Mouse (Mus musculus) G1E (cell line): ENCODE data around the gene Zdhhc4. TPM values are rescaled to one million over a fixed set of nuclear protein-coding genes. Genes with fewer than 3 reads are reported as not detected.
A peak's percentile ranks its signal among the peaks of the same experiment; 100 is the strongest.

Experiments
- ATAC-seq: 2 replicates; pipeline ENCODE4 v1.8.0; 2016; ENCODE audit warnings: mild to moderate bottlenecking; ENCODE audit not compliant: insufficient number of reproducible peaks, poor library complexity, low FRiP score, severe bottlenecking; ENCODE audit errors: extremely low read depth
- DNase-seq: peaks from one replicate; pipeline ENCODE4 v3.0.0; 2012; ENCODE audit warnings: low spot score
- H3K27me3 ChIP-seq: 2 replicates; pipeline ENCODE4 v1.6.1; 2012; ENCODE audit warnings: mild to moderate bottlenecking, low read length, inconsistent platforms; ENCODE audit not compliant: insufficient read depth
- H3K36me3 ChIP-seq: replicated peaks from 2 replicates; pipeline ENCODE3; 2012; ENCODE audit warnings: mild to moderate bottlenecking, inconsistent platforms
- H3K4me1 ChIP-seq: 2 replicates; pipeline ENCODE4 v1.6.1; 2012; ENCODE audit warnings: low read depth, low read length, inconsistent platforms, mixed read lengths; ENCODE audit not compliant: insufficient read depth
- H3K4me3 ChIP-seq: 2 replicates; pipeline ENCODE4 v1.5.1; 2012; ENCODE audit warnings: low read depth, mild to moderate bottlenecking, inconsistent platforms, low read length, moderate library complexity, mixed read lengths
- H3K9me3 ChIP-seq: replicated peaks from 2 replicates; pipeline ENCODE4 v1.6.1; 2012; ENCODE audit warnings: inconsistent platforms
- CTCF ChIP-seq: IDR thresholded peaks from 2 replicates; pipeline ENCODE4 v1.5.1; 2012; ENCODE audit warnings: low read depth, low read length, inconsistent platforms, mixed read lengths
- GATA1 ChIP-seq: IDR thresholded peaks from 2 replicates; pipeline ENCODE4 v1.6.1; 2012; ENCODE audit warnings: borderline replicate concordance, low read length, inconsistent platforms, mixed read lengths
- GATA2 ChIP-seq: IDR thresholded peaks from 2 replicates; pipeline ENCODE4 v1.6.1; 2012; ENCODE audit warnings: low read depth, low read length, inconsistent platforms, borderline replicate concordance
- POLR2AphosphoS5 ChIP-seq: IDR thresholded peaks from 2 replicates; pipeline ENCODE4 v1.6.1; 2012; ENCODE audit warnings: low read depth, low read length, inconsistent platforms; ENCODE audit not compliant: insufficient replicate concordance
- TAL1 ChIP-seq: conservative IDR thresholded peaks from 2 replicates; pipeline ENCODE4 v1.6.1; 2012; ENCODE audit warnings: low read depth, low read length, inconsistent platforms, mixed read lengths
- polyA plus RNA-seq: library from polyadenylated mRNA; stranded (reverse); fragments of >175 nt; gene quantifications from 2 replicates; pipeline ENCODE4 v1.2.3, GENCODE M21; 2012
- total RNA-seq, 2 experiments: library from RNA; stranded (forward) in 1 of 2; stranded (reverse) in 1 of 2; fragments of 200-1000 nt in 1 of 2; fragments of >200 nt in 1 of 2; fragmentation: Nextera tagmentation in 1 of 2; gene quantifications; 2 replicates each; pipeline ENCODE4 v1.2.3; 2014 to 2017

The Zdhhc4 gene
- total RNA-seq (2014; fragmentation: Nextera tagmentation) (53.5 and 75.9 TPM in 2 replicates), total RNA-seq (2017) (45.6 and 45.8 TPM in 2 replicates), polyA plus RNA-seq (47.5 and 68.7 TPM in 2 replicates)

DNA sequence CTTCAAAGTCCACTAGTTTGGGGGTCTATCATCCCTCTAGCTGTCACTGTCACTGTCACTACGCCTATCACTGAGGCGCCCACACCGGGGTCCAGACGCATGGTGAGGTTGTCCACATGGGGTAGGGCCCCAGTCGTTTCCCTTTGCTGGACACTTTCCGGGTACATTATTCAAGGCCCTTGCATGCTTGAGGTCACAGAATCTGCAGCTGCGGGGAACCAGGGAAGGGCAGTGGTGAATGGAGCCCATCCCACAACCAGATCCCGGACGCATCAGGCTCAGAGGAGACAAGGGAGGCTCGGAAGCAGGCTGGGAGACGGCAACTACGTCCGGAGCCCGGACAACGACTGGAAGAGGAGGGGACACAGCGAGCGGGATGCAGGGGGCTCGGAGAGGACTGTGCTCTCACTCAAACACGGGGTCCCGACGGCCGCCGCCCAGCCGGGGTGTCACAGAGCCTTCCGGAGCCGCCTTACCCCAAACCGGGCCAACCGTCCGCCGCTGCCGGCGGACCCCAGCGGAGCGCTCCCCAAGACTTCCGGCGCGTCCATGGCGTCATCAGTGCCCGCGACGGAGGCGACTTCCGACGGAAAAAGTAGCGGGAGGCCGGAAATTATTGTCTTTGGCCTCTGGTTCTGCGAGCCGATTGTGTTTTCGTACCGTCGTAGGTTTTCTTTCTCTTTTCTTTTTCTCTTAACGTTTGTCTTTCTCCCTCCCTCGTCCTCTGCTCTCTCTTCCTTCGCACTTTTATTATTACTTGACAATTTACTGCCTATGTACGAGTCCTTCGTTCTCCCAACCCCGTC is at the start of gene Zdhhc4:
Gene Zdhhc4, minus strand, starts transcription at position 567 of the 806 bp plus-strand sequence.
- Histone ChIP-seq H3K27me3 (no peaks in the 10 kb centered on the region), H3K4me1 (peaks cover 24% of the 10 kb centered on the region), H3K9me3 (no peaks in the 10 kb centered on the region), H3K4me3 (peak within 1 kb of the TSS; percentile 92), H3K36me3 (peaks cover 51% of the 10 kb centered on the region)
- no peak for TF ChIP-seq POLR2AphosphoS5
- no peak for TF ChIP-seq GATA1
- no peak for TF ChIP-seq GATA2
- TF ChIP-seq CTCF = no peak
- TF ChIP-seq TAL1 = no peak
- DNase-seq = peak; percentile 87
- peak; percentile 65 for ATAC-seq

DNA sequence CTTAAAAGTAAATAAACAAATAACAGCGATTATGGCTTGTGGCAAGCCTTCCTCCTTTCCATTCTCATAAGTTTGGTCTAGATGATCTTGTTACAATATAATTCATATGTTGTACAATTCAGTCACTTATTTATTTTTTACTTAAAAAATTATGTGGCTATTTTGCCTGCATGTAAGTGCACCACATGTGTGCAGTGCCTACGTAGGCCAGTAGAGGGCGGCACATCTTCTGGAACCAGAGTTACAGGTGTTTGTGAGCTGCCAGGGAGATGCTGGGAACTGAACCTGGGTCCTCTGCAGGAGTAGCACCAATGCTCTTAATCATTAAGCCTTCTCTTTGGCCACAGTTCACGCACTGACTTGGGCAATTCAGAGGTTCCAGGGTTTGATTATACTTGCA is 47.1 kb upstream of the Zdhhc4 start:
- H3K4me3 ChIP-seq = no peak overlapping the region
- TF ChIP-seq CTCF (0 out of 2 replicates have a peak, but pooled peaks have one; percentile 18), GATA1 (no peak), GATA2 (no peak), TAL1 (no peak), POLR2AphosphoS5 (no peak)
- H3K27me3 ChIP-seq = peaks cover 25% of the 10 kb centered on the region; the same call in 1 of the 2 replicates
- no peaks in the 10 kb centered on the region for H3K36me3 ChIP-seq
- DNase-seq (no peak), ATAC-seq (no peak)
- H3K4me1 ChIP-seq = peaks cover 10% of the 10 kb centered on the region; the same call in 1 of the 2 replicates
- H3K9me3 ChIP-seq = peaks cover 3% of the 10 kb centered on the region

DNA sequence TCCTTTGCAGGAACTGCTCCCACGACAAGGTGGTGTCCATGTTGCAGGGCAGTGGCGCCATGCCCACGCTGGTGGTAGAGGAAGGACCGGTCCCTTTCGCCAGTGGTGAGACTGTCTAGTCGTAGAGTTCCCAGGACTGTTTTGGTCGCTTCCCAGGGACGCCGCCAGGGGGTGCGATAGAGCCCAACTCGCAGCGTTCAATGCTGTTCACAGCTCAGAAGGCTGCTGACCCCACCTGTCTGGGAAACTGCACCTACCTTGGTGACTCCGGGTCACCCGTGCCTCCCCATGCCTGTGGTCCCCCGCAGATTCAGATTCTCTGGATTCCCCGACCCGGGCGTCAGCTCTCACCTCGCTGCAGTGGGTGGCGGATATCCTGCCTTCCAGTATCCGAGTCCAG is 46.2 kb upstream of the Zdhhc4 start:
- Histone ChIP-seq H3K9me3 (peaks cover 3% of the 10 kb centered on the region), H3K36me3 (no peaks in the 10 kb centered on the region), H3K4me3 (no peak overlapping the region), H3K27me3 (peaks cover 27% of the 10 kb centered on the region; the same call in 1 of the 2 replicates), H3K4me1 (peaks cover 6% of the 10 kb centered on the region; the same call in 1 of the 2 replicates)
- ATAC-seq (no peak; the same call in 1 of the 2 replicates), DNase-seq (peak; percentile 38)
- TF ChIP-seq POLR2AphosphoS5 = no peak
- peak; percentile 82 for TF ChIP-seq CTCF

DNA sequence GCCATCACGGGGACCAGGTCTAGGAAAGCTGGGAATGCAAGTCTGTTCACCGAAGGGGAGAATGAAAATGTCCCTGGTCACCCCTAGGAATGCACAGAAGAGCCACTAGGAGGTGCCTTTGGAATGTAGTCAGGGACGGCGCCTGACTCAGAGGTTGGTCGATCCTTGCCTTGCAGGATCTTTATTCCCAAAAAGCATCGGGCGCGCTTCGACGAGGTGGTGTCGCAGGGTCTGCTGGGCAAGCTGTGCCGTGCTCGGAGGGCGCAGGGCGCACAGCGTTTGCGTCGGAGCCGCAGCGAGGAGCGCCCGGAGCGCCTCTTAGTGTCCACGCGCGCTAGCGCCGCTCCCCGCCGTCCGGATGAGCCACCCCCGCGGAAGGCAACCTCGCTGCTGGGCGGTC is 43.8 kb upstream of the Zdhhc4 start:
- Histone ChIP-seq H3K4me1 (peaks cover 9% of the 10 kb centered on the region; the same call in 1 of the 2 replicates), H3K9me3 (peaks cover 3% of the 10 kb centered on the region), H3K4me3 (no peak overlapping the region), H3K27me3 (peaks cover 29% of the 10 kb centered on the region; the same call in 1 of the 2 replicates), H3K36me3 (no peaks in the 10 kb centered on the region)
- DNase-seq (no peak), ATAC-seq (no peak)
- TF ChIP-seq TAL1 (no peak), CTCF (no peak), POLR2AphosphoS5 (no peak), GATA2 (no peak), GATA1 (no peak)

DNA sequence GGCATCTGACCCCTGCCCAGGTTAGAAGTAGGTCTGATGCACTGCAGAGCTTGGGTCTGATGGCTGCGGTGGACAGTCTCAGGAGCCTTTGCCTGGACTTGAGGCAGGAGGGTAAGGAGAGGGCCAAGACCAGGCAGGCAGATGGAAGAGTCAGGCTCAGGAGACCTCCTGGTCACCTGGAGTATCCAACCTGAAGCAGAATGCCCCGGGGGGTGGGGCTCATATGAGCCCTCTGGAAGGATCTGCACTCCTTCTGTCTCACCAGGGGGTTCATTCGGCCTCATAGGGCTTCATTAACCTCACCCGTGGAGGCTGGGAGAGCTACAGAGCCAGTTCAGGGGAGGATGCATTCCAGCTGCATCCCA is 42.1 kb upstream of the Zdhhc4 start:
- H3K4me1 ChIP-seq = peaks cover 13% of the 10 kb centered on the region; the same call in 1 of the 2 replicates
- no peak for DNase-seq
- no peak for ATAC-seq
- TF ChIP-seq CTCF (no peak), TAL1 (no peak), GATA2 (no peak), GATA1 (no peak), POLR2AphosphoS5 (no peak)
- H3K4me3 ChIP-seq = no peak overlapping the region
- peaks cover under 1% of the 10 kb centered on the region for H3K9me3 ChIP-seq
- no peaks in the 10 kb centered on the region for H3K36me3 ChIP-seq
- H3K27me3 ChIP-seq = peaks cover 24% of the 10 kb centered on the region; the same call in 1 of the 2 replicates

DNA sequence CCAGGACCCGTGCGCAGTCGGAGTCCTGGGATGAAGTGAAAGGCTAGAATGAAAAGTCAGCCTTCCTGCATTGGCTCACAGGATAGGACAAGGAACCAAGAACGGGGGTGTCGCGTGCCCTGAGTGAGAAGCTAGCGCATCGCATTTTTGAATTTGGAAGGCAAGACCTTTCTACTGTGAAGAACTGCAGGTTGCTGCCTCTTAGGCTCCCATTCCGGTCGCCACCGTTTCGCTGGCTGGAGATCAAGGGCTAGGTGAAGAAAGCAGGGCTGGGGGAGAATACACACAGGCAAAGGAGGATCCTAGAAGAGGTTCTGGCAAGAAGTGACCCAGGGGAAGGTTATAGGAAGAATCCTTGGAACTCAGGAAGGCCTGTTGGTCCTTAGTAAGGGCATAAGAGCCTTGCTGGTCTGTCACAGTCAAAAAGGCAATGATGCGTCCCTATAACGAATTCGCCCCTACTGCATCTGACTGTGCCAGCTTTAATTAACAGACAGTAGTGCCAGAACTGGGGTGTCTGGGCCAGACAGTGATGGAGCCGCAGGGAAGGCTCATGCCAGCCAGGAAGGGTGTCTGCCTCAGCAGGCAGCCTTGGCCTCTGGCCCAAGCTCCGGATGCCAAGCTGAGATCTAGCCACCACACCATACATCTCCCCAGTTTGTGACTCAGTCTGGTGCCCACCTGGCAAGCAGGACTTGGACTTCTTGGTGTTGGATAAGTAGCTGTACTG is 41.5 kb upstream of the Zdhhc4 start:
- Histone ChIP-seq H3K36me3 (no peaks in the 10 kb centered on the region), H3K9me3 (no peaks in the 10 kb centered on the region), H3K4me3 (no peak overlapping the region), H3K4me1 (peaks cover 17% of the 10 kb centered on the region; the same call in 1 of the 2 replicates), H3K27me3 (peaks cover 28% of the 10 kb centered on the region; the same call in 1 of the 2 replicates)
- DNase-seq = no peak
- no peak for ATAC-seq
- TF ChIP-seq POLR2AphosphoS5 (no peak), GATA1 (no peak), TAL1 (no peak), GATA2 (no peak), CTCF (no peak)
